Mouse (Mus musculus) heart, embryonic 14.5 days (tissue): ENCODE results near the gene Pglyrp4. TPM values are rescaled to one million over a fixed set of nuclear protein-coding genes. Genes with fewer than 3 reads are reported as not detected.

Source experiments
- ATAC-seq: fragments of 200-750 bp; cut with Nextera tagmentation; 2 replicates; pipeline ENCODE4 v1.8.0; 2017; ENCODE audit warnings: low read depth, moderate TSS enrichment; ENCODE audit not compliant: insufficient number of reproducible peaks, insufficient read depth, low FRiP score
- H3K27ac ChIP-seq, 2 experiments: fragments of 200-500 bp in 1 of 2; fragments of 300-500 bp in 1 of 2; sonication (generic) in 1 of 2; replicated peaks in 1 of 2; 2 replicates each; pipeline ENCODE4 v1.5.1; 2012 to 2014; ENCODE audit warnings: low read depth in 2 of 2, low read length in 2 of 2, control low read depth in 1 of 2, mild to moderate bottlenecking in 1 of 2, mixed read lengths in 1 of 2; ENCODE audit not compliant: control insufficient read depth in 1 of 2, insufficient read depth in 1 of 2
- H3K27me3 ChIP-seq: fragments of 300-500 bp; sonication (generic); 2 replicates; pipeline ENCODE4 v1.6.1; 2014; ENCODE audit warnings: mild to moderate bottlenecking, low read length, control low read depth; ENCODE audit not compliant: control insufficient read depth, insufficient read depth
- H3K36me3 ChIP-seq: fragments of 300-500 bp; sonication (generic); 2 replicates; pipeline ENCODE4 v1.6.1; 2014; ENCODE audit warnings: mild to moderate bottlenecking, control low read depth, low read length, mixed read lengths; ENCODE audit not compliant: control insufficient read depth, insufficient read depth
- H3K4me1 ChIP-seq, 2 experiments: fragments of 200-500 bp in 1 of 2; fragments of 300-500 bp in 1 of 2; sonication (generic) in 1 of 2; 2 replicates each; pipeline ENCODE4 v1.6.1; 2012 to 2014; ENCODE audit warnings: low read length in 2 of 2, control low read depth in 1 of 2, mixed read lengths in 1 of 2; ENCODE audit not compliant: control insufficient read depth in 2 of 2, insufficient read depth in 2 of 2
- H3K4me2 ChIP-seq: fragments of 300-500 bp; sonication (generic); 2 replicates; pipeline ENCODE4 v1.6.1; 2014; ENCODE audit warnings: mild to moderate bottlenecking, low read length
- H3K4me3 ChIP-seq, 2 experiments: fragments of 200-500 bp in 1 of 2; fragments of 300-500 bp in 1 of 2; sonication (generic) in 1 of 2; 2 replicates each; pipeline ENCODE4 v1.5.1; 2012 to 2014; ENCODE audit warnings: low read length in 2 of 2, mild to moderate bottlenecking in 2 of 2, control low read depth in 1 of 2, low read depth in 1 of 2, moderate library complexity in 1 of 2; ENCODE audit not compliant: control insufficient read depth in 1 of 2, insufficient read depth in 1 of 2
- H3K9ac ChIP-seq: fragments of 300-500 bp; sonication (generic); 2 replicates; pipeline ENCODE4 v1.6.1; 2014; ENCODE audit warnings: mild to moderate bottlenecking, low read length
- H3K9me3 ChIP-seq: fragments of 300-500 bp; sonication (generic); 2 replicates; pipeline ENCODE4 v1.6.1; 2016; ENCODE audit warnings: low read length, control low read depth; ENCODE audit not compliant: control insufficient read depth
- WGBS: fragments of 180-500 bp; shearing (Covaris S2); extraction: QIAGEN DNeasy Blood & Tissue Kit; methylation state at CpG from one replicate; pipeline ENCODE4 v1.1.7; 2014; 5-methylcytosine and 5-hydroxymethylcytosine counted together
- polyA plus RNA-seq: library from polyadenylated mRNA; unstranded; fragments of >200 nt; fragmentation: Nextera tagmentation; extraction: Ambion mirVana; gene quantifications from 2 replicates; pipeline ENCODE4 v1.2.1, GENCODE M21; 2014

Pglyrp4 gene
- polyA plus RNA-seq, result not detected in 2 replicates

GRCm38 (mm10) chr3:90726606-90727005 lies at the start of gene Pglyrp4:
TSS of gene Pglyrp4 (plus strand) at chr3:90726906.
- Histone ChIP-seq H3K4me1 (no peaks in the 10 kb centered on the region), H3K36me3 (no peaks in the 10 kb centered on the region), H3K9me3 (no peaks in the 10 kb centered on the region), H3K4me3 (no peak within 1 kb of the TSS), H3K4me2 (no peak within 1 kb of the TSS), H3K9ac (no peak within 1 kb of the TSS), H3K27me3 (no peaks in the 10 kb centered on the region), H3K27ac (no peak within 1 kb of the TSS)
- no peak for ATAC-seq
- WGBS, result 78% methylated on average over 3 of the region's 3 CpGs

- H3K4me3 ChIP-seq, result no peak overlapping the region
- H3K9me3 ChIP-seq, result no peaks in the 10 kb centered on the region
- H3K9ac ChIP-seq, result no peak overlapping the region
- ATAC-seq, result no peak
- no peak overlapping the region for H3K27ac ChIP-seq
- no peaks in the 10 kb centered on the region for H3K36me3 ChIP-seq
- H3K27me3 ChIP-seq, result no peaks in the 10 kb centered on the region
- H3K4me2 ChIP-seq, result no peak overlapping the region
- WGBS, result 41% methylated on average over 3 of the region's 3 CpGs
- H3K4me1 ChIP-seq, result no peaks in the 10 kb centered on the region
These were observed 48.0 kb upstream of the Pglyrp4 start for GRCm38 (mm10) chr3:90678656-90679055.

DNA sequence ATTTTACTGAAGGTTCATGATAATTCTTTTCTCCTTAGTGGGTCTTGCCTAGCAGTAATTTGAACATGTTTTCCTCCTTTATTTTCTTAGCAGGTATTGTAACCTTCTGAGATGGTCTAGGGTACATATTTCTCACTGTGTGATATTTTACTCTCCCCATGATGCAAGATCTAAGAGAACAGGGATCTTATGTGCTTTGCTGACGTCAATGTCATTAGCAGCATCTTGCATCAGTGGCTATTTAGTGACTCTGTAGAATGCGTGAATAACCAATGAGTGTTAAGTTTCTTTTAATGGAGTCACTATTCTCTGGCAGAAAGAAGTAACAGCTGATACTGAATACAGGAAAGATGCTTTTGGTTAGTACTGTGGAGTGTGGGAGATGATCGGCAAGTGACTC lies 42.8 kb upstream of the Pglyrp4 start:
- Histone ChIP-seq H3K27ac (no peak overlapping the region), H3K27me3 (no peaks in the 10 kb centered on the region), H3K4me3 (no peak overlapping the region), H3K9me3 (no peaks in the 10 kb centered on the region), H3K36me3 (no peaks in the 10 kb centered on the region), H3K4me2 (no peak overlapping the region), H3K9ac (no peak overlapping the region), H3K4me1 (no peaks in the 10 kb centered on the region)
- 85% methylated on average over 3 of the region's 3 CpGs for WGBS
- no peak for ATAC-seq

DNA sequence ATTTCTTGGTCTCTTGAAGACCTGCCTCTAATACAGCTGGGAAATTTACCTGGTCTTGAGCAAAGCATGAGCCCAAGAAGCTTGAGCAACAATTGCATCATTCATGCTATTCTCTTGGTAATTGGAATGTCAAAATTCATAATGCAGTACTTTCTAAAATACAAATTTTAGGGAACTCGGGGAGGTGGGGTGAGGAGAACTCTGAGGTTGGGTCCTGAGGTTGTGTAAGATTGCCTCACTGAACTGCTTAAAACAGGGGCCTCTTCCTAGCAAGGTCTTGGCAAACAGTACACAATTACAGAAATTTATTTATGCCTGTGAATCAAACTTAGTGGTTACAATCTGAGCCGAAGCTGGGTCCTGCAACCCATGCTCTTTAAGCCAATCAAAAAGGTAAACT lies 39.9 kb upstream of the Pglyrp4 start:
- Histone ChIP-seq H3K27me3 (no peaks in the 10 kb centered on the region), H3K4me1 (no peaks in the 10 kb centered on the region), H3K27ac (no peak overlapping the region), H3K4me2 (no peak overlapping the region), H3K9me3 (no peaks in the 10 kb centered on the region), H3K9ac (no peak overlapping the region), H3K4me3 (no peak overlapping the region), H3K36me3 (no peaks in the 10 kb centered on the region)
- no peak for ATAC-seq
- WGBS, result 71% methylated on average over 2 of the region's 2 CpGs

DNA sequence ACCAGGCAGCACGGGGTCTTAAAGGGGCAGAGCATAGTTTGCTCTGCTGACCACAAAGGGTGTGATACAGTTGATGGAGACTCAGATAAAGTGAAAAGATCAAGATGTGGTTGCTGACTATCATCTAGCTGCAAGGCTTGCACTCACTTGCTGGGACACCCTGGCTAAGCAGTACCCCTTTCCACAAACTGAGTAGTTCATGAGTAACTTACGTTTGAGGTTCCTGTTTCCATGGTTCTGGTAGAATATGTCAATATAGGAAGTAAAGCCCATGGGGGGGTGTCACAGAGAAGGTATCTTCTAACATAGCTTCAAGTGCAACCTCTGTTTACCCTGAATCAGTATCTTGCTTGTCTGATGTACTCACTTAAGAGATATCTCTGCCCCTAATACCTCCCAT lies 33.2 kb upstream of the Pglyrp4 start:
- WGBS, result 69% methylated on average over 2 of the region's 2 CpGs
- ATAC-seq, result no peak
- Histone ChIP-seq H3K9ac (no peak overlapping the region), H3K36me3 (no peaks in the 10 kb centered on the region), H3K9me3 (no peaks in the 10 kb centered on the region), H3K4me3 (no peak overlapping the region), H3K4me2 (no peak overlapping the region), H3K27ac (no peak overlapping the region), H3K4me1 (no peaks in the 10 kb centered on the region), H3K27me3 (no peaks in the 10 kb centered on the region)

GRCm38 (mm10) chr3:90695613-90696012 lies 31.1 kb upstream of the Pglyrp4 start, which contains the start of gene S100a9:
TSS of gene S100a9 (minus strand) at chr3:90695721.
- Histone ChIP-seq H3K27me3 (no peaks in the 10 kb centered on the region), H3K4me1 (no peaks in the 10 kb centered on the region), H3K4me2 (no peak within 1 kb of the TSS), H3K9ac (no peak within 1 kb of the TSS), H3K9me3 (no peaks in the 10 kb centered on the region), H3K27ac (no peak within 1 kb of the TSS), H3K36me3 (no peaks in the 10 kb centered on the region), H3K4me3 (no peak within 1 kb of the TSS)
- 55% methylated on average over 3 of the region's 3 CpGs for WGBS
- no peak for ATAC-seq

- H3K27me3 ChIP-seq, result no peaks in the 10 kb centered on the region
- H3K4me2 ChIP-seq, result no peak overlapping the region
- no peak overlapping the region for H3K9ac ChIP-seq
- no peaks in the 10 kb centered on the region for H3K9me3 ChIP-seq
- no peak overlapping the region for H3K4me3 ChIP-seq
- H3K4me1 ChIP-seq, result no peaks in the 10 kb centered on the region
- WGBS, result 72% methylated on average over 2 of the region's 2 CpGs
- H3K36me3 ChIP-seq, result no peaks in the 10 kb centered on the region
- ATAC-seq, result no peak
- H3K27ac ChIP-seq, result no peak overlapping the region
These were observed 24.5 kb upstream of the Pglyrp4 start for GRCm38 (mm10) chr3:90702244-90702643.

GRCm38 (mm10) chr3:90708523-90709202 lies 18.0 kb upstream of the Pglyrp4 start:
- Histone ChIP-seq H3K4me3 (no peak overlapping the region), H3K9ac (no peak overlapping the region), H3K27me3 (no peaks in the 10 kb centered on the region), H3K4me2 (no peak overlapping the region), H3K27ac (no peak overlapping the region), H3K9me3 (no peaks in the 10 kb centered on the region), H3K36me3 (no peaks in the 10 kb centered on the region), H3K4me1 (no peaks in the 10 kb centered on the region)
- 18% methylated on average over 4 of the region's 4 CpGs for WGBS
- no peak for ATAC-seq
